Mouse (Mus musculus) liver, embryonic 14.5 days (tissue): Measurements from ENCODE around the gene Stxbp5.

ENCODE experiments used
- CTCF ChIP-seq: IDR thresholded peaks from 2 replicates; pipeline ENCODE4 v1.5.1; 2016; ENCODE audit warnings: antibody characterized with exemption, low read depth, control low read depth
- EP300 ChIP-seq: IDR thresholded peaks from 2 replicates; pipeline ENCODE4 v1.6.1; 2016; ENCODE audit warnings: antibody characterized with exemption, low read depth

DNA sequence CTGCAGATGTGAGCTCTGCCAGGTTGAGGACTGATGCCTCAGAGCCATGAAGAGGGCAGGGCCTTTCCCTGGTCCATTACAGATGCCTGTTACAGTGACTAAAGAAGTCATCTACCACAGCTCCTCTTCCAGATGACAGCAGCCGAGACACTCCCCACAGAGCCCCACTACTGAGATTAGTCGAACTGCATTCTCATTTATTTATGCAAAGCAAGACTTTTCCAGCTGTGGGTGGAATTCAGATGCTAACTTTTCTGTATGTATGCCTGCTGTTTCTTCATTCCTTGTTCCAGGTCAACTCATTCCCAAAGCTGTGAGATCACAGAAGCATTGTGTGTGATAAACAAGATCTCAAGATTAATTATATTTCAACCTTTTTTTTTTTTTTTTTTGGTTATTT, 97.8 kb downstream of the Stxbp5 start:
- TF ChIP-seq EP300 (no peak), CTCF (no peak)
